Mouse (Mus musculus) myocyte (in vitro differentiated cells): ENCODE results near the gene Ptx4. TPM values are rescaled to one million over a fixed set of nuclear protein-coding genes. Genes with fewer than 3 reads are reported as not detected.

Experiments
- H3K27me3 ChIP-seq: one replicate; pipeline ENCODE4 v1.6.1; 2011; ENCODE audit not compliant: control insufficient read depth, insufficient read depth, insufficient read length
- H3K36me3 ChIP-seq: one replicate; pipeline ENCODE4 v1.6.1; 2011; ENCODE audit not compliant: control insufficient read depth, insufficient read depth
- H3K4me2 ChIP-seq: one replicate; pipeline ENCODE4 v1.6.1; 2011; ENCODE audit warnings: low read depth, control low read depth
- H3K4me3 ChIP-seq: one replicate; pipeline ENCODE4 v1.5.1; 2011; ENCODE audit warnings: mild to moderate bottlenecking, control low read depth, moderate library complexity
- H3K79me2 ChIP-seq: one replicate; pipeline ENCODE4 v1.6.1; 2011; ENCODE audit not compliant: control insufficient read depth, insufficient read depth
- H3ac ChIP-seq: one replicate; pipeline ENCODE4 v1.6.1; 2011; ENCODE audit not compliant: control insufficient read depth, insufficient read length
- CEBPB ChIP-seq: IDR thresholded peaks from 2 replicates; pipeline ENCODE4 v1.6.1; 2011; ENCODE audit warnings: mild to moderate bottlenecking, moderate library complexity; ENCODE audit not compliant: poor library complexity, insufficient read depth, severe bottlenecking
- E2F4 ChIP-seq: IDR thresholded peaks from one replicate; pipeline ENCODE4 v1.6.1; 2011; ENCODE audit warnings: mild to moderate bottlenecking, control low read depth, moderate library complexity; ENCODE audit not compliant: insufficient read depth
- MAX ChIP-seq: IDR thresholded peaks from one replicate; pipeline ENCODE4 v1.6.1; 2011; ENCODE audit warnings: low read depth, mild to moderate bottlenecking, control low read depth
- MYOD1 ChIP-seq, 3 experiments: IDR thresholded peaks; one replicate each; pipeline ENCODE4 v1.6.1; 2011; ENCODE audit warnings: control low read depth in 2 of 3, low read depth in 2 of 3, mild to moderate bottlenecking in 2 of 3, moderate library complexity in 1 of 3; ENCODE audit not compliant: insufficient read length in 2 of 3, control insufficient read depth in 1 of 3
- MYOG ChIP-seq, 3 experiments: IDR thresholded peaks; one replicate each; pipeline ENCODE4 v1.6.1; 2011; ENCODE audit warnings: control low read depth in 2 of 3, low read depth in 2 of 3, mild to moderate bottlenecking in 2 of 3; ENCODE audit not compliant: insufficient read length in 2 of 3, control insufficient read depth in 1 of 3, insufficient read depth in 1 of 3
- POLR2A ChIP-seq: IDR thresholded peaks from one replicate; pipeline ENCODE4 v1.6.1; 2011; ENCODE audit warnings: low read depth, mild to moderate bottlenecking, control low read depth, moderate library complexity; ENCODE audit not compliant: insufficient read length
- POLR2AphosphoS2 ChIP-seq: IDR thresholded peaks from one replicate; pipeline ENCODE4 v1.6.1; 2011; ENCODE audit warnings: low read depth, control low read depth; ENCODE audit not compliant: insufficient read length
- REST ChIP-seq: IDR thresholded peaks from one replicate; pipeline ENCODE4 v1.6.1; 2011; ENCODE audit warnings: mild to moderate bottlenecking, control low read depth, moderate library complexity; ENCODE audit not compliant: insufficient read depth, insufficient read length
- SRF ChIP-seq: IDR thresholded peaks from one replicate; pipeline ENCODE4 v1.6.1; 2011; ENCODE audit warnings: low read depth; ENCODE audit not compliant: control insufficient read depth, insufficient read length
- TCF12 ChIP-seq: IDR thresholded peaks from one replicate; pipeline ENCODE4 v1.6.1; 2011; ENCODE audit warnings: mild to moderate bottlenecking, control low read depth; ENCODE audit not compliant: poor library complexity, insufficient read depth, severe bottlenecking
- TCF3 ChIP-seq: IDR thresholded peaks from one replicate; pipeline ENCODE4 v1.6.1; 2011; ENCODE audit warnings: low read depth, control low read depth; ENCODE audit not compliant: insufficient read length
- USF1 ChIP-seq: IDR thresholded peaks from one replicate; pipeline ENCODE4 v1.6.1; 2011; ENCODE audit warnings: low read depth, mild to moderate bottlenecking, control low read depth, moderate library complexity
- polyA plus RNA-seq: library from polyadenylated mRNA; unstranded; fragments of >200 nt; fragmentation: generic; extraction: Trizol; gene quantifications from one replicate; pipeline ENCODE4 v1.2.1, GENCODE M21; 2012; ENCODE audit warnings: missing spikeins

Gene Ptx4
- polyA plus RNA-seq: not detected

DNA sequence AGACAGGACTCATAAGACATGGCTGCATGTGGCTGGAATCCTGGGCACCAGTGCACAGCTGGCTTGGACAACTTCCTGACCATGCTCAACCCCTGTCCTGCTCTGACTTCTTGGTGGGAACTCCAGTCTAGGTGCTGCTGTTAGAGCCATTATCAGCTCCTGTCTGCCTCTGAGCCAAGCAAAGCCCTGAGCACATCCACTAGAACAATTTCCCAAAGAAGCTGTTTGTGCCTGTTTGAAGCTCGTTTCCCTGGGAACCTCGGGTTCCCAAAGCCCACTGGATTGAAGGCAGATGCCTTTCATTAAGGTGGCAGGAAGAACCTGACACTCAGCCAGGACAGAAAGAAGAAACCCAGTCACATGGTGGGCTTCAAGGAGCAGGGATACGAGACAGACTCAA is at the start of gene Ptx4:
Ptx4 (plus strand) TSS at position 355 of the 400 bp plus-strand sequence.
- H3ac ChIP-seq: no peak within 1 kb of the TSS
- H3K4me3 ChIP-seq: no peak within 1 kb of the TSS
- no peak within 1 kb of the TSS for H3K4me2 ChIP-seq
- H3K36me3 ChIP-seq: no peaks in the 10 kb centered on the region
- TF ChIP-seq POLR2AphosphoS2: no peak
- TF ChIP-seq REST: no peak
- no peak for TF ChIP-seq USF1
- TF ChIP-seq MYOD1 (IDR thresholded peaks at IDR 0.05; ENCODE audit: control insufficient read depth in 1 of 3, insufficient read length in 2 of 3, low read depth in 2 of 3): no peak
- TF ChIP-seq E2F4: no peak
- TF ChIP-seq CEBPB: no peak
- TF ChIP-seq TCF3: no peak
- no peak for TF ChIP-seq MAX
- no peak for TF ChIP-seq POLR2A
- no peak for TF ChIP-seq SRF
- H3K27me3 ChIP-seq: peaks cover 10% of the 10 kb centered on the region
- no peaks in the 10 kb centered on the region for H3K79me2 ChIP-seq

DNA sequence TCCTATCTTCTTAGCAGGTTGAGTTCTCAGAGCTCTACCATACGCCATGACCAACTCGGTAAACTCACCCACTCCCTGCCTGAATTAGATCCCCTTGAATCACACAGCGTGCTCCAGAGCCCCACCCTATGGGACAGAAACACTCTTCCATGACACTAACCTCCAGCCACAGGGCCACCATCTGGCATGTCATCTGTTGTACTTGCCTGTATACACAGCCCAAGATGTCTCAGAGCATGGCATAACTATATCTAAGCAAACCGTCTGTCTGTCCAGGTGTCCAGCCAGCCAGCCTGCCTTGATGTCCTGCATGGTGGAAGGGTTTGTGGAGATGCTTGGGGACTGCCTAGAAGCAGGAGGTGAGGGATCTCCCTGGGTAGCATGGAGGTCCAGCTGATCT is 43.7 kb upstream of the Ptx4 start:
- H3K4me3 ChIP-seq: no peak overlapping the region
- no peak for TF ChIP-seq CEBPB
- TF ChIP-seq MYOG (IDR thresholded peaks at IDR 0.05; ENCODE audit: control insufficient read depth in 1 of 3, insufficient read depth in 1 of 3, insufficient read length in 2 of 3, low read depth in 2 of 3): no peak
- TF ChIP-seq USF1: no peak
- TF ChIP-seq MAX: no peak
- no peak overlapping the region for H3K4me2 ChIP-seq
- H3K36me3 ChIP-seq: no peaks in the 10 kb centered on the region
- H3K27me3 ChIP-seq: no peaks in the 10 kb centered on the region
- H3ac ChIP-seq: no peak overlapping the region
- no peaks in the 10 kb centered on the region for H3K79me2 ChIP-seq

DNA sequence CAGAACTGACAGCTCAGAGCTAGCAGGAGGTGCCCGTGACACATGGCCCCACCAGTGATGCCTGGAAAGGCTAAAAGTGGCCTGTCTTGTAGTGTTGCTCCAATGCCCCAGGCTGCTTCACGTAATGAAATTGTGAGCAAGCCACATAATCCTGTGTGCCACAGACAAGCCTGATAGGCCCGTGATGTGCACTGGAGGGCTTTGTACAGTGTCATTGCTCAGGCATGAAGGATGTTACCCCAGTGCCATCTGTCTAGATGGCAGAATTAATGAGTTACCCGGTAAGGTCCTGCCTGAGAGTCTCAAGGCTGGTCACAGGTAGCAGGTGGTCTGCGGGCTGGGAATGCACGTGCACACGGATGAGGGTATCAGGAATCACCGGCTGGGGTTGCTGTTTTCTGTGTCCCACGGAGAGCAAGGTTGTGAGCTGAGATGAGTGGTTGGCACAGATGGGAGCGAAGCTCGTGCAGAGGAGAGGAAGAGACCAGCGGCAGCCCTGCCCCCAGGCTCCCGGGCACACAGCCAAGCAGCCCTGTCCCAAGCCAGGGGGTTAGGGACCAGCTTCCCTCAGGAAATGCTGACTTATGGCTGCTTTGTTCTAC is 42.7 kb upstream of the Ptx4 start:
- Histone ChIP-seq H3K36me3 (no peaks in the 10 kb centered on the region), H3K4me2 (no peak overlapping the region), H3K4me3 (no peak overlapping the region), H3ac (no peak overlapping the region), H3K27me3 (no peaks in the 10 kb centered on the region), H3K79me2 (no peaks in the 10 kb centered on the region)
- TF ChIP-seq MYOD1 (IDR thresholded peaks at IDR 0.05; ENCODE audit: control insufficient read depth in 1 of 3, insufficient read length in 2 of 3, low read depth in 2 of 3) (no peak), MAX (no peak), CEBPB (no peak), SRF (no peak), REST (no peak), POLR2AphosphoS2 (no peak), USF1 (no peak), POLR2A (no peak), TCF12 (no peak), MYOG (IDR thresholded peaks at IDR 0.05; ENCODE audit: control insufficient read depth in 1 of 3, insufficient read depth in 1 of 3, insufficient read length in 2 of 3, low read depth in 2 of 3) (no peak), TCF3 (no peak), E2F4 (no peak)

DNA sequence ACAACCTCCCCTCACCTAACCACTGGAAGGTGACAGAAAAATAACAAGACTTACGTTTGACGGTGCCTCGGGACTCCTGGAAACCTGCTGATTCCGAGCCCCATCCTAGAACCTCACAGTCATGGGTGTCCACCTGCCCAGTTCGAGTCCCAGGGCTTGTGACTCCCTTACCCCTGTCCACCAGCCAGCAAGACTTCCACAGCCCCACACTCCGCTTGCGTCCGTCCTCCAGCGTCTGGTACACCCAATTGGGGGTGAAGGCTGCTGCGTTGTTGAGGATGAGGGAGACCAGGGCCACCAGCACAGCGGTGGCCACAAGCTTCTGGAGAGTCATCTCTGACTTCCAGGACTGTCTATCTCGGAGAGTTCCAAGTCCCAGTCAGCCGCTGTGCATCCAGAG is 40.4 kb upstream of the Ptx4 start:
- no peaks in the 10 kb centered on the region for H3K27me3 ChIP-seq
- no peak overlapping the region for H3K4me3 ChIP-seq
- H3K36me3 ChIP-seq: no peaks in the 10 kb centered on the region
- no peak overlapping the region for H3K4me2 ChIP-seq
- H3ac ChIP-seq: no peak overlapping the region
- no peaks in the 10 kb centered on the region for H3K79me2 ChIP-seq
- TF ChIP-seq MAX: no peak
- no peak for TF ChIP-seq POLR2A
- no peak for TF ChIP-seq TCF3
- no peak for TF ChIP-seq SRF
- TF ChIP-seq TCF12: no peak
- TF ChIP-seq MYOG (IDR thresholded peaks at IDR 0.05; ENCODE audit: control insufficient read depth in 1 of 3, insufficient read depth in 1 of 3, insufficient read length in 2 of 3, low read depth in 2 of 3): no peak
- no peak for TF ChIP-seq REST
- no peak for TF ChIP-seq CEBPB
- TF ChIP-seq USF1: no peak
- no peak for TF ChIP-seq POLR2AphosphoS2
- TF ChIP-seq MYOD1 (IDR thresholded peaks at IDR 0.05; ENCODE audit: control insufficient read depth in 1 of 3, insufficient read length in 2 of 3, low read depth in 2 of 3): no peak
- TF ChIP-seq E2F4: no peak

DNA sequence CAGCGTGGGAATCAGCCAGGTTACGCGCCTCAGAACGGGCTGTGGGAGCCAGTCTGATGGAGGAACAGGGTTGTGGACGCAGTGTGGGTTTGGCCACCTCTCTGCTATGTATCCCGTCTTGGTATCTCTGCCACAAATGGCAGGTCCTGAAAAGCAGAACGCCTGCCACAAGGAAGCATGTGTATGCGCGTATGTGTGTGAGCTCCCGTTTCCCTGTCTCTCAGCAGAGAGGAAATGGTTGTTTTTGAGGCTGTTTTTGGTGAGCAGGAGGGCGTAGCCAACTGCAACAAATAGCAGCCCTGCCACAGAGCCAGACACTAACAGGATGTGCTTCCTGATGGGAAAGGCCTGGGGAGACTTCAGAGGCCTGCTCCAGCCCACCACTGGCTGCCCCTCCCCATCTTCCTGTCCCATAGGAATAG is 39.6 kb upstream of the Ptx4 start:
- H3K27me3 ChIP-seq: no peaks in the 10 kb centered on the region
- no peak overlapping the region for H3K4me3 ChIP-seq
- no peak overlapping the region for H3ac ChIP-seq
- no peak for TF ChIP-seq MYOD1 (IDR thresholded peaks at IDR 0.05; ENCODE audit: control insufficient read depth in 1 of 3, insufficient read length in 2 of 3, low read depth in 2 of 3)
- TF ChIP-seq MAX: no peak
- TF ChIP-seq POLR2A: no peak
- TF ChIP-seq TCF12: no peak
- TF ChIP-seq REST: no peak
- TF ChIP-seq POLR2AphosphoS2: no peak
- TF ChIP-seq E2F4: no peak
- no peaks in the 10 kb centered on the region for H3K36me3 ChIP-seq
- H3K79me2 ChIP-seq: no peaks in the 10 kb centered on the region
- H3K4me2 ChIP-seq: no peak overlapping the region
